Mouse (Mus musculus) central nervous system, embryonic 11.5 days (tissue): ENCODE data around the gene Lce1d. TPM values are rescaled to one million over a fixed set of nuclear protein-coding genes. Genes with fewer than 3 reads are reported as not detected.

Experiments
- polyA plus RNA-seq: library from polyadenylated mRNA; depleted of rRNA; stranded (reverse); fragments of >200 nt; gene quantifications from 2 replicates; pipeline ENCODE4 v1.2.3, GENCODE M21; 2012; rRNA removed

Gene Lce1d
- polyA plus RNA-seq, result not detected in 2 replicates

DNA sequence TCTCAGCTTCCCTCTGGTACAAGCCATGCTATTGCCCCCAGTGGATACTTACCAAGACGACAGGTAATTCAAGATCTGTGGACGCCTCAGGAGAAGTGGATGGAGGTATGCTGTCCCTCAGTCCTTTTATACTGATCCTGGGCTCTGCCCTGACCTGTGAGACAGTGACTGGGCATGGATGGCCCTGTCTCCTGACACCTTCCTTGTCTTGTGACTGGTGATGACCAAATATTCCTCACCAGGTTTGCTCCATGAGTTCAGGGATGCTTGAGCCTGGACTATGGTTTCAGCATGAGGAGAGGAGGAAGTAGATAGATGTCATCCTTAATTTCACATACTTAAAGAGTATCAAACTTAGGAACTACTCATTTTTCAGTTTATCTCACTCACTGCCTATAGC, at the start of gene Lce1d:
Gene Lce1d (minus strand): TSS at position 101 of the 400 bp plus-strand sequence.

GRCm38 (mm10) chr3:92720250-92720649, 33.2 kb upstream of the Lce1d start, which contains the start of gene Lce1f:
Gene Lce1f (minus strand): TSS chr3:92720350.

GRCm38 (mm10) chr3:92708974-92709373, 22.0 kb upstream of the Lce1d start, which contains the start of gene Lce1e:
Gene Lce1e (minus strand): TSS chr3:92709074.

DNA sequence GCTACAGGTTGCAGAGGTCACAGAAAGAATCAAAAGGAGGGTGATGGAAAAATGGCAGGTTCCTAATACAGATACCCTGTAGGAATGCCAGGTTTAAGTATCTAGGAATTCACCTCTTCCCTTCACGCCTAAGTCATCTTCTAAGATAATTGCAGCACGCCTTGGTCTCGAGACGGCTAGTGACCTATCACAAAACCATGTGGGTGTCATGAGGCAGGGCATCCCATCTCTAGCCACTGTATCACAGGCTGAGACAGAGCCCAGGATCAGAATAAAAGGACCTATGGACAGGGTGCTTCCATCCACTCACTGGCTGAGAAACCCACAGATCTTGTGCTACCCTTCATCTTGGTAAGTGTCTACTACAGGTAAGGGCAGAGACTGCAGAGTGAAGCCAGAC, 8.1 kb downstream of the Lce1d start, which contains the start of gene Lce1c:
Gene Lce1c (plus strand): TSS at position 301 of the 400 bp plus-strand sequence.

DNA sequence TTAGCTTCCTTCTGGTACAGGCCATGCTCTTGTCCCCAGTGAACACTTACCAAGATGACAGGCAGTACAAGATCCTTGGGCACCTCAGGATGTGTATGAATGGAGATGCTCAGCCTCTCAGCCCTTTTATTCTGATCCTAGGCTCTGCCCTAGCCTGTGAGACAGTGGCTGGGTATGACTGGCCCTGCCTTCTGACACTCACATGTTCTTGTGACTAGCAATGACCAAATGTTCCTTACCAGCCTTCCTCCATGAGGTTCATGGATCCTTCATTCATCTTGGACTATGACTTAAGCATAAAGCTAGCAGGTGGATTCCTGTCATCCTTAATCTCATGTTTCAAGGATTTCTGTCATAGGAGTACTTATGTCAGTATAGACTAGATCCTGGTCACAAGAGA, 16.8 kb downstream of the Lce1d start, which contains the start of gene Lce1a2:
Gene Lce1a2 (minus strand): TSS at position 101 of the 400 bp plus-strand sequence.

GRCm38 (mm10) chr3:92656826-92657225, 30.2 kb downstream of the Lce1d start, which contains the start of gene Lce1b:
Gene Lce1b (minus strand): TSS chr3:92656926.

DNA sequence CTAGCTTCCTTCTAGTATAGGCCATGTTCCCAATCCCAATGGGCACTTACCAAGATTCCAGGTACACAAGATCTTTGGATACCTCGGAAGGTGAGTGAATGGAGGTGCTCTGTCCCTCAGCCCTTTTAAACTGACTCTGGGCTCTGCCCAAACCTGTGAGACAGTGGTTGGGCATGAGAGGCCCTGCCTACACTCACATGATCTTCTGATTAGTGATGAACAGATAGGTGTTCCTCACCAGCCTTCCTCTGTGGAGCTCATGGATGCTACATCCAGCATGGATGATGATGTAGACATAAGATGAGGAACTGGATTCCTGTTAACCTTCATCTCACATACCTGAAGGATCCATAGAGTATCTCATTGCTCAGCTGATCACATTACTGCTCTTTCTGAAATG, 38.8 kb downstream of the Lce1d start, which contains the start of gene Lce1a1:
Gene Lce1a1 (minus strand): TSS at position 101 of the 400 bp plus-strand sequence.

Other genes starting within 250 kb of the Lce1d start
- gene Sprr1b, start 248.4 kb downstream of the Lce1d start, polyA plus RNA-seq, result not detected in 2 replicates
- gene Sprr3, start 228.5 kb downstream of the Lce1d start, polyA plus RNA-seq, result not detected in 2 replicates
- gene Sprr1a, start 201.3 kb downstream of the Lce1d start, polyA plus RNA-seq, result 0.08 and 0.10 TPM in 2 replicates
- gene Sprr4, start 186.7 kb downstream of the Lce1d start, polyA plus RNA-seq, result not detected in 2 replicates
- gene 2310046K23Rik, start 152.7 kb downstream of the Lce1d start, polyA plus RNA-seq, result not detected in 2 replicates
- gene Ivl, start 113.5 kb downstream of the Lce1d start, polyA plus RNA-seq, result 0.02 and 0.04 TPM in 2 replicates
- gene Smcp, start 98.2 kb downstream of the Lce1d start, polyA plus RNA-seq, result not detected in 2 replicates
- gene 2210017I01Rik, start 79.7 kb downstream of the Lce1d start, polyA plus RNA-seq, result not detected in 2 replicates
- gene Lce6a, start 65.5 kb downstream of the Lce1d start, polyA plus RNA-seq, result not detected in 2 replicates
- not detected in 2 replicates for gene Lce1a1, start 38.9 kb downstream of the Lce1d start, polyA plus RNA-seq
- gene Lce1b, start 30.3 kb downstream of the Lce1d start, polyA plus RNA-seq, result not detected in 2 replicates
- not detected in 2 replicates for gene Lce1a2, start 16.9 kb downstream of the Lce1d start, polyA plus RNA-seq
- not detected in 2 replicates for gene Lce1c, start 8.0 kb downstream of the Lce1d start, polyA plus RNA-seq
- not detected in 2 replicates for gene Lce1e, start 21.9 kb upstream of the Lce1d start, polyA plus RNA-seq
- not detected in 2 replicates for gene Lce1f, start 33.1 kb upstream of the Lce1d start, polyA plus RNA-seq
- not detected in 2 replicates for gene Gm38119, start 51.9 kb upstream of the Lce1d start, polyA plus RNA-seq
- not detected in 2 replicates for gene Lce1g, start 65.1 kb upstream of the Lce1d start, polyA plus RNA-seq
- gene Lce1h, start 77.9 kb upstream of the Lce1d start, polyA plus RNA-seq, result not detected in 2 replicates
- not detected in 2 replicates for gene Lce1i, start 91.7 kb upstream of the Lce1d start, polyA plus RNA-seq
- not detected in 2 replicates for gene Lce1j, start 103.3 kb upstream of the Lce1d start, polyA plus RNA-seq
- gene Lce1k, start 120.7 kb upstream of the Lce1d start, polyA plus RNA-seq, result not detected in 2 replicates
- gene Kprp, start 140.0 kb upstream of the Lce1d start, polyA plus RNA-seq, result not detected in 2 replicates
- gene Lce1l, start 164.1 kb upstream of the Lce1d start, polyA plus RNA-seq, result not detected in 2 replicates
- gene 2310050C09Rik, start 183.0 kb upstream of the Lce1d start, polyA plus RNA-seq, result not detected in 2 replicates
- not detected in 2 replicates for gene Lce3a, start 239.0 kb upstream of the Lce1d start, polyA plus RNA-seq
- not detected in 2 replicates for gene Lce3b, start 245.8 kb upstream of the Lce1d start, polyA plus RNA-seq